Mouse (Mus musculus) ES-E14 (cell line): ENCODE measurements around the gene Taldo1. TPM values are rescaled to one million over a fixed set of nuclear protein-coding genes. Genes with fewer than 3 reads are reported as not detected.
"Not testable (repeated sequence)": the region's sequence is repeated elsewhere in the genome, so short reads cannot be mapped to it uniquely, and the experiment has no call there.

Experiments used
- DNase-seq: peaks from one replicate; pipeline ENCODE4 v3.0.0-alpha.2; 2013; ENCODE audit warnings: low read depth, low spot score
- H3K27ac ChIP-seq: 2 replicates; pipeline ENCODE4 v1.5.1; 2012; ENCODE audit warnings: low read depth, mild to moderate bottlenecking, low read length, moderate library complexity, mixed read lengths; ENCODE audit not compliant: poor library complexity, insufficient read depth, severe bottlenecking
- H3K36me3 ChIP-seq: 2 replicates; pipeline ENCODE4 v1.6.1; 2012; ENCODE audit warnings: mild to moderate bottlenecking, low read length, moderate library complexity, mixed read lengths; ENCODE audit not compliant: control insufficient read depth, poor library complexity, insufficient read depth, severe bottlenecking
- H3K4me1 ChIP-seq, 2 experiments: fragments of 150-350 bp in 1 of 2; sonication (generic) in 1 of 2; 2 replicates each; pipeline ENCODE4 v1.6.1; 2012; ENCODE audit warnings: low read length in 2 of 2, mild to moderate bottlenecking in 1 of 2, mixed read lengths in 1 of 2; ENCODE audit not compliant: control insufficient read depth in 2 of 2, insufficient read depth in 2 of 2, poor library complexity in 1 of 2
- H3K4me3 ChIP-seq, 2 experiments: fragments of 150-350 bp in 1 of 2; sonication (generic) in 1 of 2; 2 replicates each; pipeline ENCODE4 v1.5.1; 2012; ENCODE audit warnings: low read length in 2 of 2, low read depth in 1 of 2, mild to moderate bottlenecking in 1 of 2, mixed read lengths in 1 of 2; ENCODE audit not compliant: insufficient read depth in 1 of 2, poor library complexity in 1 of 2, severe bottlenecking in 1 of 2
- H3K9ac ChIP-seq: 2 replicates; pipeline ENCODE4 v1.6.1; 2012; ENCODE audit warnings: low read depth, mild to moderate bottlenecking, low read length, mixed read lengths; ENCODE audit not compliant: poor library complexity, insufficient read depth, severe bottlenecking
- H3K9me3 ChIP-seq: fragments of 150-350 bp; sonication (generic); 2 replicates; pipeline ENCODE4 v1.6.1; 2012; ENCODE audit warnings: low read depth, mild to moderate bottlenecking, low read length; ENCODE audit not compliant: control insufficient read depth, insufficient read depth
- CHD2 ChIP-seq: IDR thresholded peaks from 2 replicates; pipeline ENCODE4 v1.6.1; 2014; ENCODE audit warnings: mild to moderate bottlenecking, low read depth, low read length, inconsistent platforms
- HCFC1 ChIP-seq: IDR thresholded peaks from 2 replicates; pipeline ENCODE4 v1.6.1; 2012; ENCODE audit warnings: low read length, inconsistent platforms, borderline replicate concordance; ENCODE audit not compliant: insufficient read depth
- MAFK ChIP-seq: IDR thresholded peaks from 2 replicates; pipeline ENCODE4 v1.6.1; 2014; ENCODE audit warnings: mild to moderate bottlenecking, low read depth, low read length, inconsistent platforms; ENCODE audit not compliant: insufficient read depth
- ZC3H11A ChIP-seq: IDR thresholded peaks from 2 replicates; pipeline ENCODE4 v1.6.1; 2012; ENCODE audit warnings: low read depth, mild to moderate bottlenecking, inconsistent platforms, low read length, borderline replicate concordance
- ZNF384 ChIP-seq: IDR thresholded peaks from 2 replicates; pipeline ENCODE4 v1.6.1; 2012; ENCODE audit warnings: low read depth, low read length, inconsistent platforms
- in situ Hi-C, 2 experiments: fragments of 600-800 bp; cut with MboI; formaldehyde crosslinking; loops; one replicate each; pipeline ENCODE4 v1.15.1; 2025; ENCODE audit warnings: low sequenced_read_pairs in 2 of 2, inconsistent platforms in 1 of 2; ENCODE audit not compliant: unreplicated experiment in 2 of 2
- total RNA-seq: library from RNA; depleted of rRNA; stranded (reverse); fragments of 300-350 nt; gene quantifications from 2 replicates; pipeline ENCODE4 v1.2.3, GENCODE M21; 2012

Gene Taldo1
- total RNA-seq, 1 experiment = 327 TPM

DNA sequence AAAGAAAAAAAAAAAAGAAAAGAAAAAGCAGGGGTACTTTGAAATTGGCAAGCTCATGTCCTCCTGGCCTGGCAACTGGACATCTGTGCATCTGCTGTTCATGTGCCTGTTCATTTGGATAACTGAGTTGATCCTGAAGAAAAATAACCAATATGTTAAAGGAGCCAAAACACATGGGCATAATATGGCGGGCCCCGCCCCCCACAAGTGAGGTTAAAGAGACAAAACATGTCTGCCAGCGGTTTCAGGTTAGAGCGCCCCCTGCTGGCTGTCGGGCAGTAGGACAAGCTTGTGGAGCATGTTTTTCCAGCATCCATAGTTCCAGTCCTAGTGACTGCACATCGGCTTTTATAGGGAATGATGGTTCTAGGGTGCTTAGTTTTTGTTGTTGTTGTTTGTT is 2.8 kb downstream of the Taldo1 start:
- H3K36me3 ChIP-seq = peaks cover 27% of the 10 kb centered on the region
- peaks cover 0 to 2% of the 10 kb centered on the region in 2 experiments; a peak in 1 of 4 replicates for H3K4me1 ChIP-seq
- H3K27ac ChIP-seq = no peak overlapping the region
- no peak overlapping the region for H3K9ac ChIP-seq
- in situ Hi-C loops = no loop called here
- no peak overlapping the region for H3K4me3 ChIP-seq
- TF ChIP-seq MAFK (no peak), ZNF384 (0 out of 2 replicates have a peak, but pooled peaks have one; percentile 9)
- DNase-seq = peak; percentile 88
- H3K9me3 ChIP-seq = no peaks in the 10 kb centered on the region

DNA sequence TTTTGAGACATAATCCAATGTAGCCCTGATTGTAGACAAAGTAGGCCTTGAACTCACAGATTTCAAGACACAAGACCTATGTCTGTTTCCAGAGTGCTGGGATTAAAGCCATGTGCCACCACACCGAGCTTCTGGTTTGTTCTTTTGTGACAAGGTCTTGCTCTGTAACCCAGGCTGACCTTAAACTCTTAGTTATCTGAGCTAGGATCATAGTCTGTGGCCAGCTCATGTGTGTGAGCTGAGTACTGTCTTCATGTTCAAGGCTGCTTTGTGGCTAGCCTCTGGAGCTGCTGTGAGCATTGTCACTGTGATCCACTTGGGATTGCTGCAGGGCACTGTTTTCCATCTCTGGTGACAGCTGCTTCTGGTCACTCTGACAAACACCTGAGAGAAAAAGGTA is 3.3 kb downstream of the Taldo1 start:
- H3K4me3 ChIP-seq = no peak overlapping the region
- peaks cover 0 to 2% of the 10 kb centered on the region in 2 experiments; a peak in 1 of 4 replicates for H3K4me1 ChIP-seq
- TF ChIP-seq ZNF384 (no peak), CHD2 (no peak), MAFK (no peak), HCFC1 (no peak), ZC3H11A (no peak)
- no peak overlapping the region for H3K27ac ChIP-seq
- peaks cover 33% of the 10 kb centered on the region for H3K36me3 ChIP-seq
- in situ Hi-C loops = no loop called here
- DNase-seq = no peak
- H3K9ac ChIP-seq = peak overlapping the region; percentile 38; the same call in 1 of the 2 replicates
- no peaks in the 10 kb centered on the region for H3K9me3 ChIP-seq

DNA sequence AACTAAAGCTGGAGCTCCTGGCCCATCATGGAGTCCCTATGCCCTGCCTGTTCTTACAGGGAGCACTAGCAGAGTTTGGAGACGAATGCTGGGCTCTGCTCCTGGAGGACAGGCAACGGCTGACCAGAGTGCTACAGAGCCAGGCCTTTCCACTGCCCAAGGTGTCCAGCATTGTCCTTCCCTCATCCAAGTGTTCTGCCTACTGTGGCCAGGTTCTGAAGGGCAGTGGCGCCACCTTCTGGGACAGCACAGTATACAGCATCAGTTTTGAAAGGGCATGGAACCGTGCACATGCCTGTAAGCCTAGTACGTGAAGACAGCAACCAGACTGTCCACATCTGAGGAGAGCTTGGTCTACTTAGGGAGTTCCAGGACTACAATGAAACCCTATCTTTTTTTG is 11.3 kb downstream of the Taldo1 start:
- Histone ChIP-seq H3K9ac (no peak overlapping the region), H3K9me3 (no peaks in the 10 kb centered on the region), H3K4me1 (peaks cover 0 to 8% of the 10 kb centered on the region in 2 experiments; a peak in 1 of 4 replicates), H3K27ac (no peak overlapping the region), H3K4me3 (no peak overlapping the region), H3K36me3 (peaks cover 49% of the 10 kb centered on the region)
- TF ChIP-seq ZC3H11A (peak; percentile 36; the same call in 1 of the 2 replicates), MAFK (no peak)
- DNase-seq = no peak
- in situ Hi-C loops = no loop called here

DNA sequence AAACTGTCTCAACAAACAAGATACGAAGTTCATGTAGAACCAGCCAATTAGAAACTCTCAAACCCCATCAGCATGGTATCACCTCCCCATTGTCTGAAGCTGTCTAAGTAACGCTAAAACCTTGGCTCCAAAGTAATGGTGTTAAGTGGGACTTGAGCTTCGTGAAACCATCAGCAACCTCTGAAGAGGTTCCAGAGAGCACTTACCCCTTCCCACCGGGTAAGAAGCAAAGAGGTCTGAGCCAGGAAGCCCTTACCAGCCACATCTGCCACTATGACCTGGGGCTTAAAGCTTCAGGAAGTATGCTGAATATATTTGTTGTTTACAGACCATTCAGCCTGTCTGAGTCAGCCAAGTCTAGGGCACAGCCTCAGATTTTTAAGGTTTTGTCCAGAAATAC is 13.5 kb downstream of the Taldo1 start:
- Histone ChIP-seq H3K9me3 (no peaks in the 10 kb centered on the region), H3K4me1 (peaks cover 0 to 12% of the 10 kb centered on the region in 2 experiments; a peak in 1 of 4 replicates), H3K9ac (no peak overlapping the region), H3K27ac (no peak overlapping the region), H3K4me3 (no peak overlapping the region), H3K36me3 (peaks cover 41% of the 10 kb centered on the region)
- TF ChIP-seq CHD2 (no peak), MAFK (no peak), ZNF384 (no peak), HCFC1 (no peak), ZC3H11A (no peak)
- in situ Hi-C loops = no loop called here
- DNase-seq = no peak

DNA sequence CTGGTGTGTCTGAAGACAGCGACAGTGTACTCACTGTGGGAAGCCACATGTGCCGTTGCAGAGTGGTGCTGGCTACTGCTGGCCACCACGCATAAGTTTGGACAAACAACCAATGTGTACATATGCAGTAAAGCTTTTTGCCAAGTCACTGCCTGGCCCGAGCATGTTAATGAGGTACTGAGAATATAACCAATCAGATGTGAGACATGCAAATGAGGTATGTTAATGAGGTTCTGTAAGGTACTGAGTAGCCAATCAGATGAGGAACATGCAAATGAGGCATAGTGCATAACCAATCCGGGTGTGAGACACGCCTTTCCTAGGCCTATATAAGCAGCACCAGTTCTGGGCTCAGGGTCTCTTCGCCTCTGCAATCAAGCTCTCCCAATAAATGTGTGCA is 15.7 kb downstream of the Taldo1 start:
- H3K9me3 ChIP-seq, H3K27ac ChIP-seq, DNase-seq, H3K4me3 ChIP-seq, H3K9ac ChIP-seq, in situ Hi-C loops, H3K4me1 ChIP-seq: not testable (repeated sequence)
- H3K36me3 ChIP-seq = peaks cover 19% of the 10 kb centered on the region
- 0 out of 2 replicates have a peak, but pooled peaks have one; percentile 43 for TF ChIP-seq MAFK
